Mouse (Mus musculus) liver, embryonic 16.5 days (tissue): Measurements from ENCODE around the gene Sulf2. TPM values are rescaled to one million over a fixed set of nuclear protein-coding genes. Genes with fewer than 3 reads are reported as not detected.
"Not testable (repeated sequence)": the region's sequence is repeated elsewhere in the genome, so short reads cannot be mapped to it uniquely, and the experiment has no call there.

Experiments used
- ATAC-seq: fragments of 200-750 bp; cut with Nextera tagmentation; 2 replicates; pipeline ENCODE4 v1.8.0; 2017; ENCODE audit warnings: low read depth, mild to moderate bottlenecking, moderate number of reproducible peaks, moderate library complexity
- H3K27ac ChIP-seq: fragments of 300-500 bp; sonication (generic); 2 replicates; pipeline ENCODE4 v1.5.1; 2014; ENCODE audit warnings: mild to moderate bottlenecking, low read length
- H3K27me3 ChIP-seq: fragments of 300-500 bp; sonication (generic); 2 replicates; pipeline ENCODE4 v1.6.1; 2014; ENCODE audit warnings: low read depth, low read length, mixed read lengths; ENCODE audit not compliant: control insufficient read depth, insufficient read depth
- H3K36me3 ChIP-seq: fragments of 300-500 bp; sonication (generic); 2 replicates; pipeline ENCODE4 v1.6.1; 2014; ENCODE audit warnings: mild to moderate bottlenecking; ENCODE audit not compliant: control insufficient read depth, insufficient read depth
- H3K4me1 ChIP-seq: fragments of 300-500 bp; sonication (generic); 2 replicates; pipeline ENCODE4 v1.6.1; 2014; ENCODE audit warnings: low read depth, low read length, mixed read lengths; ENCODE audit not compliant: control insufficient read depth
- H3K4me2 ChIP-seq: fragments of 300-500 bp; sonication (generic); 2 replicates; pipeline ENCODE4 v1.6.1; 2014; ENCODE audit warnings: low read depth, low read length, mixed read lengths
- H3K4me3 ChIP-seq: fragments of 300-500 bp; sonication (generic); 2 replicates; pipeline ENCODE4 v1.5.1; 2014; ENCODE audit warnings: low read depth, mild to moderate bottlenecking, low read length
- H3K9ac ChIP-seq: fragments of 300-500 bp; sonication (generic); 2 replicates; pipeline ENCODE4 v1.6.1; 2014; ENCODE audit warnings: low read depth, low read length
- H3K9me3 ChIP-seq: fragments of 300-500 bp; sonication (generic); replicated peaks from 2 replicates; pipeline ENCODE4 v1.6.1; 2016; ENCODE audit warnings: low read length; ENCODE audit not compliant: control insufficient read depth
- WGBS: fragments of 180-500 bp; shearing (Covaris S2); extraction: QIAGEN DNeasy Blood & Tissue Kit; methylation state at CpG from one replicate; pipeline ENCODE4 v1.1.7; 2014; ENCODE audit not compliant: insufficient replicate concordance; 5-methylcytosine and 5-hydroxymethylcytosine counted together
- polyA plus RNA-seq: library from polyadenylated mRNA; unstranded; fragments of >200 nt; fragmentation: Nextera tagmentation; extraction: Ambion mirVana; gene quantifications from 2 replicates; pipeline ENCODE4 v1.2.1, GENCODE M21; 2015

Sulf2 gene
- polyA plus RNA-seq, 1 experiment from 2014 or later = 1.2 TPM

DNA sequence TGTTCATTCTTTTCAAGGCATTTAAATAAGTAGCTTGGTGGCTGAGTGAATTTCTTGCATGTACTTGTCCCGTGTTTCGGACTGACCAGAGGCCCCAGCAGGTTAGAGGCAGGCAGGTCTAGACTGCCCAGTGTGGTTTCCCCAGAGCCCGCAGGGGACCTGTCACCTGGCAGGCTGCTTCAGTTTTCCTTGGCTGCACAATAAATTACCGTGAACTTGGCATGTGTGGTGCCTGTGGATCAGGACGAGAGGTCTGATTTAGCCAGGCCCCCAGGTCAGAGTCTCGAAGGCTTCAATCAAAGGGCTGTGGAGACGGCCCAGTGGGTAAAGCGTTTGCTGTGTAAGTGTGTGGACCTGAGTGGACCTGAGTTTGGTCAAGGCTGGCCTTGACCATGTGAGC lies 35.4 kb upstream of the Sulf2 start:
- H3K4me2 ChIP-seq = no peak overlapping the region
- H3K4me3 ChIP-seq = no peak overlapping the region
- H3K9me3 ChIP-seq = no peaks in the 10 kb centered on the region
- H3K4me1 ChIP-seq = no peaks in the 10 kb centered on the region
- no peak overlapping the region for H3K27ac ChIP-seq
- H3K9ac ChIP-seq = no peak overlapping the region
- H3K36me3 ChIP-seq = no peaks in the 10 kb centered on the region
- H3K27me3 ChIP-seq = no peaks in the 10 kb centered on the region
- WGBS = 64% methylated on average over 8 of the region's 8 CpGs
- no peak for ATAC-seq

DNA sequence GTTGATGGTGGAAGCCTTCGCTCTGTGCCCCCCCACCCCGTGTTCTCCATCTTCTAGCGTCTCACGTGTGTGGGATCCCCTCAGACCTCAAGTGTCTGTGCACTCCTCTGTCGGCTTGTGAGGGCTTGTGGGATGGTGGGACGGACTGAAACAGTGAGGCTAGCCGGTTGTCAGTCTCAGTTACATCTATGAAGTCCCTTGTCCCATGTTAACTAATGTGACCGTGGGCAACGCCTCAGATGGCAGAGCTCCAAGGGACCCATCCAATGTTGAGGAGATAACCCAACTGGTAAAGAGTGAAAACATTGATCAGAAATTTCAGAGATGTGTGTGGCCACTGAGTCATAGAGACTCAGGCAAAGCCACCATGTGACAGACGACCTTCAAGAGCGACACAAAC lies 33.7 kb upstream of the Sulf2 start:
- WGBS = 71% methylated on average over 11 of the region's 11 CpGs
- Histone ChIP-seq H3K9me3 (no peaks in the 10 kb centered on the region), H3K9ac (no peak overlapping the region), H3K27me3 (no peaks in the 10 kb centered on the region), H3K36me3 (no peaks in the 10 kb centered on the region), H3K4me1 (no peaks in the 10 kb centered on the region), H3K4me3 (no peak overlapping the region), H3K27ac (no peak overlapping the region), H3K4me2 (no peak overlapping the region)
- no peak for ATAC-seq

DNA sequence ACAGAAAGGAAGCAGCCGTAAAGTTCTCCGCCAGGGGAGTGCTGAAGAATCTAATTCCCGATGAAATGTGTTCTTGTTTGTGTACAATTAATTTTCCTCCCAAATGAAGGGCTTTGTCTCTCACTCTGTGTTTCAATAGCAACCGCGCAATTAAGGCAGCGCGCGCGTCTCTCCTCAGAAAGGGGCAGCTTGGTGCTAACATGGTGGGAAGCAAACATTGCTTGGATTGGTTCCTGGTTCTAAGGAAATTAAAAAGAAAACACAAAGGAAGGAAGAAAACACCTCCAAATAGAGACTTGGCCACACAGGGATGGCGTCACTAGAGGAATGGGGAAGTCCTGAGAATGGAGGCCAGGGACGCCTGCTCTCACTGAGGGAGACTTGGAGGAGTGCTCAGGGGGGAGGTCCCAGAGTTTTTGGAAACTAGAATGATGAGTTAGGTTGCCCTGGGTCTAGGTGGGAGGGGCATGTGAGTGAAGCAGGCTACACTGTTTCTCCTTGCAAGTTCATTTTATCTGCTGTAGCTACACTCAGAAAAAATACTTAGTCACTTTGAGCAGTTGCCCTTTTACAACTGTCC lies 32.5 kb upstream of the Sulf2 start:
- H3K36me3 ChIP-seq, H3K27ac ChIP-seq: not testable (repeated sequence)
- WGBS = 69% methylated on average over 8 of the region's 11 CpGs

GRCm38 (mm10) chr2:166187319-166187718 lies 31.9 kb upstream of the Sulf2 start:
- not testable (repeated sequence) for H3K9ac ChIP-seq, H3K9me3 ChIP-seq, H3K4me3 ChIP-seq, H3K27me3 ChIP-seq, ATAC-seq, H3K4me1 ChIP-seq, H3K4me2 ChIP-seq, H3K27ac ChIP-seq, H3K36me3 ChIP-seq
- WGBS = 49% methylated on average over 7 of the region's 8 CpGs

More for the DNA sequence above, 32.5 kb upstream of the Sulf2 start:
- H3K4me3 ChIP-seq, H3K9ac ChIP-seq, H3K4me2 ChIP-seq, H3K4me1 ChIP-seq, H3K27me3 ChIP-seq, H3K9me3 ChIP-seq, ATAC-seq: not testable (repeated sequence)

DNA sequence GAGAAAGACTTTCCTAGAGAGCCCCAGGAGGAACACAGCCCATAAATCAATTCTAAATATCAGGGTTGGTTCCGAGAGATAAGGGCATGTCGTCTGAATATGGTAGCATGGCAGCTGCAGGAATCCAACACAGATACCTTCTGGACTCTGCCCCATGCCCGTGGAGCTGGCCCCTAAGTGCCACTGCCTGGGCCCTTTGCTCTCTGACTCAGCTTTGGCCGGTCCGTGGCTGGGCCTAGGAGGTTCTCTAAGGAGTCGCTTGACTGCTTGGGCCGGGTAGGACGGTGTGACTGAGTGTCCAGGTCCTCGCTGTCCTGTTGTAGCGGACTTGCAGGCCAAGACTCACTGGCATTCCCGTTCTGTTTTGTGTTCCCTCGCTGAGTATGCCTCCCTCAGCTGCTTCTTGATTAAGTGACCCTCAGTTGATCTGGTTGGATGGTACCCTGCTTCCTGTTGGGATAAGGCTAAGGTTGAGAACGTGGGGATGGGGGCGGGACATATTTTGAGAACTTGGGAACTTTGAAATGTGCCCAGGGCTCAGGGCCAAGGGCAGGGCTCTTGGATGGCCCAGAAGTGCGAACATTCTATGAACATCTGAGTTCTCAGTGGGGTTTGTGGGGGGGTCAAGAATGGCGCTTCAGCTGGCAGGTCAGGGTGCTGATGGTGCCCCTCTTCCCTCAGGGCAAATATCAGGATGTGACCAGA lies 30.9 kb upstream of the Sulf2 start:
- Histone ChIP-seq H3K27ac (no peak overlapping the region), H3K4me1 (no peaks in the 10 kb centered on the region), H3K9me3 (no peaks in the 10 kb centered on the region), H3K4me3 (no peak overlapping the region), H3K4me2 (no peak overlapping the region), H3K36me3 (no peaks in the 10 kb centered on the region), H3K9ac (no peak overlapping the region), H3K27me3 (no peaks in the 10 kb centered on the region)
- no peak for ATAC-seq
- WGBS = 57% methylated on average over 16 of the region's 16 CpGs

- H3K9me3 ChIP-seq = no peaks in the 10 kb centered on the region
- H3K9ac ChIP-seq = no peak overlapping the region
- H3K36me3 ChIP-seq = no peaks in the 10 kb centered on the region
- 66% methylated on average over 6 of the region's 6 CpGs for WGBS
- no peak overlapping the region for H3K4me3 ChIP-seq
- no peaks in the 10 kb centered on the region for H3K27me3 ChIP-seq
- no peak overlapping the region for H3K27ac ChIP-seq
- no peak for ATAC-seq
- no peaks in the 10 kb centered on the region; the same call in 1 of the 2 replicates for H3K4me1 ChIP-seq
- H3K4me2 ChIP-seq = no peak overlapping the region
Observed at GRCm38 (mm10) chr2:166185768-166186167, 30.3 kb upstream of the Sulf2 start.

DNA sequence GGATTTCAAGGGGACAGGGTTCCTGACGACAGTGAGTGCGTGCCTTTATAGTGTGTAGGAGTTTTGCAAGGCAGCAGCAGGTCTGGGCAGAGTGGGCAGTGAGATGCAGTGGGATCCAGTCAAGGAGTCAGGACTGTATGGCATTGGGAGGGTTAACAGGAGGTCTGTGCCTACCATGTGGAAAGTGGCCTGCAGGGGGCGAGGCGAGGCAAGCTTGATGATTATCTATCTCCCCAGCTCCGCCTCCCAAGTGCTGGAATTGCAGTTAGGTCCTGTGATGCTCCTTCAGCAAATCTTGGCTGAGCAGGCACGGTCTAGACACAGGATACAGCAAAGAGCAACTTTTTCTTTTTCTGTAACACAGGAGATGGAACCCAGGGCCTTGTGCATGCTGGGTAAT lies 29.0 kb upstream of the Sulf2 start:
- H3K9me3 ChIP-seq = no peaks in the 10 kb centered on the region
- no peaks in the 10 kb centered on the region; the same call in 1 of the 2 replicates for H3K4me1 ChIP-seq
- WGBS = 43% methylated on average over 6 of the region's 6 CpGs
- no peaks in the 10 kb centered on the region for H3K36me3 ChIP-seq
- no peak overlapping the region for H3K4me2 ChIP-seq
- H3K4me3 ChIP-seq = no peak overlapping the region
- H3K27ac ChIP-seq = no peak overlapping the region
- no peak overlapping the region for H3K9ac ChIP-seq
- ATAC-seq = no peak
- no peaks in the 10 kb centered on the region for H3K27me3 ChIP-seq

GRCm38 (mm10) chr2:166182009-166182685 lies 26.7 kb upstream of the Sulf2 start:
- no peaks in the 10 kb centered on the region for H3K27me3 ChIP-seq
- H3K9me3 ChIP-seq = no peaks in the 10 kb centered on the region
- H3K36me3 ChIP-seq = no peaks in the 10 kb centered on the region
- 68% methylated on average over 15 of the region's 15 CpGs for WGBS
- no peak overlapping the region for H3K4me3 ChIP-seq
- H3K27ac ChIP-seq = no peak overlapping the region
- no peak for ATAC-seq
- H3K4me2 ChIP-seq = no peak overlapping the region
- H3K4me1 ChIP-seq = no peaks in the 10 kb centered on the region; the same call in 1 of the 2 replicates
- H3K9ac ChIP-seq = no peak overlapping the region
